Mouse (Mus musculus) lung, adult 2 months (tissue): ENCODE measurements around the gene Celf2.

Source experiments
- CTCF ChIP-seq: fragments of 200-500 bp; IDR thresholded peaks from 2 replicates; pipeline ENCODE4 v1.5.1; 2011; ENCODE audit warnings: mild to moderate bottlenecking, low read length, control low read depth; ENCODE audit not compliant: insufficient read depth
- POLR2A ChIP-seq: fragments of 200-500 bp; IDR thresholded peaks from 2 replicates; pipeline ENCODE4 v1.6.1; 2011; ENCODE audit warnings: low read depth, mild to moderate bottlenecking, control low read depth, low read length, borderline replicate concordance; ENCODE audit errors: extremely low read depth

GRCm38 (mm10) chr2:7351234-7351633, 158.1 kb downstream of the Celf2 start:
- TF ChIP-seq POLR2A = no peak
- TF ChIP-seq CTCF = no peak
